Mouse (Mus musculus): Measurements from ENCODE around the gene Wwox.

GRCm38 (mm10) chr8:114872491-114872890, 433.0 kb downstream of the Wwox start:
- TF ChIP-seq MAFK (IDR thresholded peaks at IDR 0.05; ENCODE audit: insufficient read depth, low read depth, low read length) (no peak), ZC3H11A (IDR thresholded peaks at IDR 0.05; ENCODE audit: borderline replicate concordance, low read depth, low read length) (no peak)

Data from ES-E14 (cell line).